Mouse (Mus musculus) liver, adult 2 months (tissue): ENCODE data around the gene Nans. TPM values are rescaled to one million over a fixed set of nuclear protein-coding genes. Genes with fewer than 3 reads are reported as not detected.

Source experiments
- DNase-seq: peaks from one replicate; pipeline ENCODE4 v3.0.0-alpha.2; 2011; ENCODE audit warnings: low read depth, low spot score; ENCODE audit errors: extremely low read depth
- H3K27ac ChIP-seq: fragments of 200-500 bp; replicated peaks from 2 replicates; pipeline ENCODE4 v1.5.1; 2012; ENCODE audit warnings: low read depth, mild to moderate bottlenecking, control low read depth, inconsistent platforms, low read length; ENCODE audit not compliant: insufficient read depth
- H3K27me3 ChIP-seq: fragments of 200-500 bp; 2 replicates; pipeline ENCODE4 v1.6.1; 2012; ENCODE audit warnings: mild to moderate bottlenecking, moderate library complexity, low read length, inconsistent platforms; ENCODE audit not compliant: control insufficient read depth, insufficient read depth
- H3K36me3 ChIP-seq: fragments of 200-500 bp; 2 replicates; pipeline ENCODE4 v1.6.1; 2012; ENCODE audit warnings: low read length, inconsistent platforms; ENCODE audit not compliant: control insufficient read depth, insufficient read depth
- H3K4me1 ChIP-seq: fragments of 200-500 bp; 2 replicates; pipeline ENCODE4 v1.6.1; 2011; ENCODE audit warnings: low read length; ENCODE audit not compliant: control insufficient read depth, insufficient read depth
- H3K4me3 ChIP-seq: fragments of 200-500 bp; 2 replicates; pipeline ENCODE4 v1.5.1; 2011; ENCODE audit warnings: low read depth, mild to moderate bottlenecking, control low read depth, low read length, moderate library complexity; ENCODE audit not compliant: insufficient read depth
- H3K79me2 ChIP-seq: fragments of 200-500 bp; 2 replicates; pipeline ENCODE4 v1.6.1; 2012; ENCODE audit warnings: inconsistent platforms, mild to moderate bottlenecking, low read length, moderate library complexity; ENCODE audit not compliant: control insufficient read depth, insufficient read depth
- H3K9ac ChIP-seq: fragments of 200-500 bp; 2 replicates; pipeline ENCODE4 v1.6.1; 2012; ENCODE audit warnings: low read depth, mild to moderate bottlenecking, control low read depth, inconsistent platforms, low read length
- CTCF ChIP-seq: fragments of 200-500 bp; IDR thresholded peaks from 2 replicates; pipeline ENCODE4 v1.5.1; 2011; ENCODE audit warnings: low read depth, low read length, control low read depth
- POLR2A ChIP-seq: fragments of 200-500 bp; IDR thresholded peaks from 2 replicates; pipeline ENCODE4 v1.6.1; 2011; ENCODE audit warnings: low read length, control low read depth; ENCODE audit not compliant: insufficient read depth; ENCODE audit errors: extremely low read depth
- WGBS: fragments of 180-500 bp; shearing (Covaris S2); methylation state at CpG from one replicate; pipeline ENCODE4 v1.1.7; 2018; 5-methylcytosine and 5-hydroxymethylcytosine counted together
- polyA plus RNA-seq: library from polyadenylated mRNA; depleted of rRNA; stranded (reverse); fragments of >200 nt; gene quantifications from 2 replicates; pipeline ENCODE4 v1.2.3, GENCODE M21; 2012
- total RNA-seq: library from RNA; depleted of rRNA; stranded (reverse); fragments of >200 nt; gene quantifications from 2 replicates; pipeline ENCODE4 v1.2.3, GENCODE M21; 2014

The Nans gene
- total and polyA plus RNA-seq, 2 experiments = 11.5 to 14.3 TPM

DNA sequence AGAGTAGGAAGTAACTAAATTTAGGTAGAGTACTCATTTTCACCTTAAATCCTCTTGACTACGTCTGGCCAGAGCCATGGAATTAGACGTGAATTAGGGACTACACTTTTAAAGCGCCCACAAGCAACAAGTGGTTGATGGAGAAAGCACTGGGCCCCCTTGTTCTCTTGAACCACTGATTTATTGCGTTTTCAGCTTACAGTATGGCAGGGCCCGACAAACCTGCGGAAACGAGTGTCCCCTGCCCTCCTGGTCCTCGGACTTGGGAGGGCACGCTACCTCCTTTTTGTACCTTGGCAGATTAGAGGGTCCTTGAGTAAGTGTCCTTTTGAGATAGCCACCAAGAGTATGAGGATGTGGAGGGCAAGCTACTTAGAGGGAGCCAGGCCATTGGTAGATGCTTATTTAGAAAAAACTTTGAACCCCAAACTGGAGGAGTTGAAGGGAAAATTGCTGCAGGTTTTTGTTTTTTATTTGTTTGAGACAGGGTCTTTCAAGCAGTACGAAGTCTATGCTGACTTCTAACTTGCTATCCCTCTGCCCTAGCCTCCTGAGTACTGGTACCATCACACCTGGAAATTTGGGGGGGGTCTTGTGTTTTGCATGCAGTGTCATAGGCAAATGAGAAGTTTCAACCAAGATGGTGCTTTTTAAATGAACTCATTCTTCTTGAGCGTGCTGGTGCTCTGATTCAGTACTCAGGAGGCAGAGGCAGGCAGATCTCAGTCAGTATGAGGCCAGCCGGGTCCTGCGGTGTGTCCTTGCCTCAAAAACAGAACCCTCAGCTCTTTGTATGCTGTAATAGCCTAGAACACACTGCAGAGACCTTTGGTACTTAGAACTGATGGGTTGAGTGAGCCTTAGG lies 36.0 kb upstream of the Nans start:
- Histone ChIP-seq H3K27ac (no peak overlapping the region), H3K4me3 (peak overlapping the region; percentile 99; the same call in 1 of the 2 replicates), H3K36me3 (no peaks in the 10 kb centered on the region; the same call in 1 of the 2 replicates), H3K27me3 (no peaks in the 10 kb centered on the region), H3K9ac (0 out of 2 replicates have a peak overlapping the region, but pooled peaks have one; percentile 4), H3K4me1 (peaks cover 18% of the 10 kb centered on the region), H3K79me2 (peaks cover 47% of the 10 kb centered on the region)
- no peak for DNase-seq
- WGBS = 51% methylated on average over 13 of the region's 13 CpGs
- TF ChIP-seq POLR2A (no peak), CTCF (no peak)

DNA sequence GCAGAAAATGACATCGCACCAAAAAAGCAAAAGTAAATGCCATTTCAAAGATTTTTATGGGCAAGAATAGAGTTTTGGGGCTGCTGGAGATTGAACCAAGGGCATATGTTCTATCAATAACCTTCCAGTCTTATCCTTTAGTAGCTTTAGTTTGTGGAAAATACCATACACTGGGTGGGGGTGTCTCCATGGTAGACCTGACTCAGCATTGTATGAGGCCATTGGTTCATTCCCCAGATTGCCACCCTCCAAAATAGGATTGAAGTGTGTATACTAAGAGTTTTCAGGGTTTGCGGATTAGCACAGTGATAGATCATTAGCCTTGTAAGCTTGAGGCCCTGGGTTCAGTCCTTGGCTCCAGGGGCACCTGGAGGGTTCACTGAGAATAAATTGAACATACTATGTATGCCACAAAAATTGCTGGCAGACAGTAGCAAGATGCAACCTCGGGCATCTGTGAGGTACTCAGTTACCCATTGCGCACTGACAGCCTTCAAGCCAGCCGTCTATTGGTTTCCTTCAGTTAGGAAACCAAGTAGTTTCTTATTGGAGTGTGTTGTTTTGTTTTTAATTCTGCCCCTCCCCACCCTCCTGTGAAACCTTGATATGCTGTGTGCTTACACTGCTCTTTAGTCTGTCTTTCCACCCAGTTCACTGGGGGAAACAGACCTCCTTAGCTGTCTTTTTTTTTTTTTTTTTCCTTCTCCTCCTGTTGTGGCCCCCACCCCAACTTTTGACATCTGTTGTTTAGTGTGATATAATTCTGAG lies 34.8 kb upstream of the Nans start:
- no peak overlapping the region for H3K9ac ChIP-seq
- H3K27me3 ChIP-seq = no peaks in the 10 kb centered on the region
- 78% methylated on average over 5 of the region's 5 CpGs for WGBS
- TF ChIP-seq POLR2A = no peak
- TF ChIP-seq CTCF = no peak
- H3K27ac ChIP-seq = no peak overlapping the region
- peaks cover 18% of the 10 kb centered on the region for H3K4me1 ChIP-seq
- H3K79me2 ChIP-seq = peaks cover 49% of the 10 kb centered on the region
- H3K4me3 ChIP-seq = no peak overlapping the region
- no peak for DNase-seq
- no peaks in the 10 kb centered on the region; the same call in 1 of the 2 replicates for H3K36me3 ChIP-seq

DNA sequence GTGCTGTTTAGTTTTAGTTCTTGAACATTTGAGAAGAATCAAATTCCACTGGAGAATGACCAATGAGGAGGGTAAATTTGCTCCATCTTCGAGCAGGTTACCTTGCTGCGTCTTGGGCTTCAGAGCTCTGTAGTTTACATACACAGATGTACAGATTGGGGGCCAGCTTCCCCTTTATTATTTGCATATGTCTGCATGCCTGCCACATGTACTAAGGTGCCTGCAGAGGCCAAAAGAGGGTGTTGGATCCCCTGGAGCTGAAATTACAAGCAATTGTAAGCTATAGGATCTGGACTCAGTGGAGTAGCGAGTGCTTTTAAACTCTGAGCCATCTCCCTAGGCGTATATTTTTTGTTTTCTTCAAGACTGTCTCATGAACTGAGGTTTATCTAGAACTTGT lies 32.3 kb upstream of the Nans start:
- no peak overlapping the region for H3K4me3 ChIP-seq
- H3K27me3 ChIP-seq = no peaks in the 10 kb centered on the region
- TF ChIP-seq CTCF = no peak
- no peak for TF ChIP-seq POLR2A
- peaks cover 18% of the 10 kb centered on the region for H3K4me1 ChIP-seq
- H3K36me3 ChIP-seq = peaks cover 7% of the 10 kb centered on the region
- H3K79me2 ChIP-seq = peaks cover 49% of the 10 kb centered on the region
- no peak for DNase-seq
- WGBS = 91% methylated on average over 4 of the region's 4 CpGs
- no peak overlapping the region for H3K27ac ChIP-seq
- no peak overlapping the region for H3K9ac ChIP-seq

DNA sequence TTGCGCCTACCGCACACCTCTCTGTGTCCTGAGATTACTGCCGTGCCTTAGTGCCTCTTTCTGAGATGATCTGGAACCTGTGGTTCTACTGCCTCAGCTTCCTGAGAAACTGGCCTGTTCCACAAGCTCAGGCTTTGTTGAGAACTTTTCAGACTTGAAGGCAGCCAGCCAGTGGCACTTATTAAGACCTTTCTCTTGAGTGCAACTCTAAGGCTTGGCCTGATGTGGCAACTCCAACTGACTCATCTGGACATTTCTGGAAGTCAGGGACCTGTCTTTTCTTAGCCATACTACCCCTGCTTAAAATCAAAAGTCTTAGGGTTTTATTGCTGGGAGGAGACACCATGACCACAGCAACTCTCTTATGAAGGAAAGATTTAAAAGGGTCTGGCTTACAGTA lies 31.9 kb upstream of the Nans start:
- peaks cover 7% of the 10 kb centered on the region for H3K36me3 ChIP-seq
- H3K27ac ChIP-seq = no peak overlapping the region
- 94% methylated on average over 3 of the region's 3 CpGs for WGBS
- H3K79me2 ChIP-seq = peaks cover 47% of the 10 kb centered on the region
- TF ChIP-seq CTCF = no peak
- no peak for TF ChIP-seq POLR2A
- no peak overlapping the region for H3K9ac ChIP-seq
- no peaks in the 10 kb centered on the region for H3K27me3 ChIP-seq
- no peak for DNase-seq
- H3K4me3 ChIP-seq = no peak overlapping the region
- H3K4me1 ChIP-seq = peaks cover 18% of the 10 kb centered on the region

DNA sequence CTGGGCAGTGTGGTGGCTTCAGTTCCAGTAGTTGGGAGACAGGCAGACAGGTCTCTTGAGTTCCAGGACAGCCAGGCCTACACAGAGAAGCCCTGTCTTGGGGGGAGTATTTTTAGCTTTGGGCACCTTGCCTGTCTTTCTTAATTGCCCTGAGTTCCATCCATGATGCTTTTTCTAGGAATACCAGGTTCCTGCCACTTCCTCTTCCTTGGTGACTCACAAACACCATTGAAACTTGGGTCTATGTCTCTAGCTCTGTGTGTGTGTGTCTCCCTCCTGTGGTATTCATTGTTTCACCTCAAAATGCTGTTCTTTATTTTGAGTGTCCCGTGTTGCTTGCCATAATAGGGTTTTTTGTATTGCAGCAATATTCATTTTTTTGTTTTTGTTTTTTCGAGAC lies 30.6 kb upstream of the Nans start:
- WGBS = 81% methylated on average over 2 of the region's 2 CpGs
- H3K27ac ChIP-seq = no peak overlapping the region
- no peak overlapping the region for H3K4me3 ChIP-seq
- H3K4me1 ChIP-seq = peaks cover 8% of the 10 kb centered on the region
- peaks cover 13% of the 10 kb centered on the region for H3K36me3 ChIP-seq
- no peak for TF ChIP-seq POLR2A
- TF ChIP-seq CTCF = no peak
- peaks cover 36% of the 10 kb centered on the region for H3K79me2 ChIP-seq
- no peak overlapping the region for H3K9ac ChIP-seq
- no peaks in the 10 kb centered on the region for H3K27me3 ChIP-seq
- no peak for DNase-seq
